ENCODE assay signal across 10 mouse cellular contexts in the genomic region with DNA sequence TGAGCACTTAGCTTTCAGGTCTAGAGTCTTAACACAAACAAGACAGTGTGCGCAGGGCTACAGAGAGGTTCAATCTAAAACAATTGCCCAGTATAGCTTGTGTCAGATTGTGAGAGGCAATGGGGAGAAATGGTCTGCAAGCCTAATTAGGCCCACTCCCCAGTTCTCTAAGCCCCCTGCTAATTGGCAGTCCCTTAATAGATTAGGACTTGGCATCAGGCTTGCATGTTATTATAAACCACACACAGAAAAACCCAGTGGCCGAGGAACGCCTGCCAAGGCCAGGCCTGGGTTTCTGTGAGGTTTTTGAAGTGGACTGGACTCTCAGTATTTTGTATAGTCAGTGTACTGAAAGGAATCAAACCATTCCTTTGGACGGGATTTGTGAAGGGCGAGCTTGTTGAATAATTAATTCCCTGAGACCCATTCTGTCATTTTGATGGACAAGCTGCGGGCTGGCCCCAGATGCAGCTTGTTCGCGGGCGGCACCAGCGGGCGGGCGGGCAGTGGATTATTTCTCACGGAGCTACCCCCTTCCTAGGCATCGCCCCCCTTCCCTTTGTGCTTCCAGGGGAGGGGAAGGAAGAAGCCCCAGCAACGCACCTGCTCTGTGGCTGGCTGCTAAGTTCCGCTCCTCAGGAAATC. TPM values are rescaled to one million over a fixed set of nuclear protein-coding genes. Genes with fewer than 3 reads are reported as not detected.
DNase-seq lines count a peak whose midpoint lies in the region; ATAC-seq lines count a peak whose summit lies in the region.
"Had no signal": no experiment of that assay in that cellular context is flagged by ENCODE, and none has a peak within 500 bp of the region (broad histone marks: within the 10 kb centered on the region; RNA-seq: fewer than 3 reads in every experiment).

No protein-coding gene starts in this region.

- H3K4me1 ChIP-seq in heart, embryonic 12.5 days (replicated peaks): peaks cover 40% of the 10 kb centered on the region

- H3K27ac ChIP-seq in heart, embryonic 12.5 days (ENCODE audit: poor library complexity, severe bottlenecking): no peak overlapping the region
- H3K27ac ChIP-seq: liver, embryonic 14.5 days had no signal

- no peak overlapping the region for H3K4me2 ChIP-seq in heart, embryonic 12.5 days

- peak; percentile 48 to 73 for DNase-seq in layer of hippocampus, adult 18-20 months (ENCODE audit: low spot score in 2 of 2)
- no peak for DNase-seq in layer of hippocampus, postnatal 25 days (ENCODE audit: extremely low spot score in 1 of 2, low spot score in 1 of 2)
- peak; percentile 51 to 75 for DNase-seq in left cerebral cortex, postnatal 25 days (ENCODE audit: low spot score in 2 of 2)
- peak; percentile 58 to 67 for DNase-seq in right cerebral cortex, postnatal 36 days (ENCODE audit: low spot score in 2 of 2)
- no peak for DNase-seq in kidney, adult 9 months
- DNase-seq in spleen, adult 18-20 months: no peak

- H3K36me3 ChIP-seq in heart, embryonic 12.5 days: no peaks in the 10 kb centered on the region
- H3K36me3 ChIP-seq: G1E had no signal

- WGBS in heart, embryonic 12.5 days: 69% methylated on average over 16 of the region's 16 CpGs

- no peak overlapping the region for H3K4me3 ChIP-seq in heart, embryonic 12.5 days

- intact Hi-C loops in left cerebral cortex, postnatal 25 days (cut with DNase I): no loop called here

- ATAC-seq in frontal cortex, adult (ENCODE audit: low TSS enrichment): peak; percentile 68
- no peak for ATAC-seq in heart, embryonic 12.5 days (ENCODE audit: insufficient number of reproducible peaks, low FRiP score)

- H3K9ac ChIP-seq in heart, embryonic 12.5 days: no peak overlapping the region
- H3K9ac ChIP-seq: liver, embryonic 14.5 days had no signal

- no peaks in the 10 kb centered on the region for H3K9me3 ChIP-seq in heart, embryonic 12.5 days (replicated peaks)

- no peaks in the 10 kb centered on the region for H3K27me3 ChIP-seq in heart, embryonic 12.5 days (replicated peaks)

RNA-seq across cellular contexts. Expression of a gene that starts 24.0 kb away (rescaled TPM):
- 100 to 1,000 TPM; 206 to 214 TPM for total RNA-seq in layer of hippocampus, adult 18-20 months (2021)
- 100 to 1,000 TPM; 202 to 209 TPM for total RNA-seq in layer of hippocampus, postnatal 25 days (2021)
- total RNA-seq in left cerebral cortex, postnatal 25 days (2021): 100 to 1,000 TPM; 163 to 170 TPM
- polyA plus RNA-seq in heart, embryonic 12.5 days (2016; fragmentation: Nextera tagmentation; extraction: Ambion mirVana): 28.6 and 30.3 TPM in 2 replicates
- total RNA-seq: G1E had no signal
- polyA plus RNA-seq: G1E had no signal

Comparison
In these comparisons a context has a peak if more than half of its experiments do, and no peak if none do; other contexts are left out.
1. DNase-seq: peak in layer of hippocampus, adult 18-20 months (2 of 2), left cerebral cortex, postnatal 25 days (2 of 2) and right cerebral cortex, postnatal 36 days (2 of 2); none in layer of hippocampus, postnatal 25 days (0 of 2), kidney, adult 9 months (single experiment) and spleen, adult 18-20 months (0 of 2).